Mouse (Mus musculus) hindbrain, postnatal 0 days (tissue): Measurements from ENCODE around the gene Grk6. TPM values are rescaled to one million over a fixed set of nuclear protein-coding genes. Genes with fewer than 3 reads are reported as not detected.

Source experiments
- ATAC-seq: fragments of 200-750 bp; cut with Nextera tagmentation; 2 replicates; pipeline ENCODE4 v1.8.0; 2017; ENCODE audit warnings: mild to moderate bottlenecking, moderate TSS enrichment, moderate library complexity
- DNase-seq: peaks from one replicate; pipeline ENCODE4 v3.0.0-alpha.2; 2015; ENCODE audit warnings: low spot score
- H3K27ac ChIP-seq: fragments of 300-500 bp; sonication (generic); 2 replicates; pipeline ENCODE4 v1.5.1; 2014; ENCODE audit warnings: mild to moderate bottlenecking
- H3K27me3 ChIP-seq: fragments of 300-500 bp; sonication (generic); 2 replicates; pipeline ENCODE4 v1.6.1; 2014; ENCODE audit warnings: low read length, mixed read lengths; ENCODE audit not compliant: insufficient read depth
- H3K36me3 ChIP-seq: fragments of 300-500 bp; sonication (generic); 2 replicates; pipeline ENCODE4 v1.6.1; 2014; ENCODE audit warnings: low read length, mixed read lengths; ENCODE audit not compliant: insufficient read depth
- H3K4me1 ChIP-seq: fragments of 300-500 bp; sonication (generic); 2 replicates; pipeline ENCODE4 v1.6.1; 2014; ENCODE audit warnings: antibody characterized with exemption, low read length, mixed read lengths; ENCODE audit not compliant: insufficient read depth
- H3K4me2 ChIP-seq: fragments of 300-500 bp; sonication (generic); 2 replicates; pipeline ENCODE4 v1.6.1; 2014; ENCODE audit warnings: low read depth, mild to moderate bottlenecking, low read length, moderate library complexity, mixed read lengths
- H3K4me3 ChIP-seq: fragments of 300-500 bp; sonication (generic); 2 replicates; pipeline ENCODE4 v1.5.1; 2014; ENCODE audit warnings: low read length
- H3K9ac ChIP-seq: fragments of 300-500 bp; sonication (generic); replicated peaks from 2 replicates; pipeline ENCODE4 v1.6.1; 2014; ENCODE audit warnings: mild to moderate bottlenecking, low read length, moderate library complexity, mixed read lengths
- H3K9me3 ChIP-seq: fragments of 300-500 bp; sonication (generic); 2 replicates; pipeline ENCODE4 v1.6.1; 2016; ENCODE audit warnings: low read length, mixed read lengths
- CTCF ChIP-seq: IDR thresholded peaks from 2 replicates; pipeline ENCODE4 v1.5.1; 2016; ENCODE audit warnings: antibody characterized with exemption, control low read depth, low read depth
- WGBS: fragments of 180-500 bp; shearing (Covaris S2); extraction: QIAGEN DNeasy Blood & Tissue Kit; methylation state at CpG from one replicate; pipeline ENCODE4 v1.1.7; 2014; 5-methylcytosine and 5-hydroxymethylcytosine counted together
- polyA plus RNA-seq: library from polyadenylated mRNA; unstranded; fragments of >200 nt; fragmentation: Nextera tagmentation; extraction: Ambion mirVana; gene quantifications from 2 replicates; pipeline ENCODE4 v1.2.1, GENCODE M21; 2015
- total RNA-seq: library from RNA; depleted of rRNA; stranded (reverse); fragments of >200 nt; gene quantifications from 2 replicates; pipeline ENCODE4 v1.2.3, GENCODE M21; 2014

The Grk6 gene
- total and polyA plus RNA-seq, 2 experiments from 2014 or later = 34.7 to 72.2 TPM

DNA sequence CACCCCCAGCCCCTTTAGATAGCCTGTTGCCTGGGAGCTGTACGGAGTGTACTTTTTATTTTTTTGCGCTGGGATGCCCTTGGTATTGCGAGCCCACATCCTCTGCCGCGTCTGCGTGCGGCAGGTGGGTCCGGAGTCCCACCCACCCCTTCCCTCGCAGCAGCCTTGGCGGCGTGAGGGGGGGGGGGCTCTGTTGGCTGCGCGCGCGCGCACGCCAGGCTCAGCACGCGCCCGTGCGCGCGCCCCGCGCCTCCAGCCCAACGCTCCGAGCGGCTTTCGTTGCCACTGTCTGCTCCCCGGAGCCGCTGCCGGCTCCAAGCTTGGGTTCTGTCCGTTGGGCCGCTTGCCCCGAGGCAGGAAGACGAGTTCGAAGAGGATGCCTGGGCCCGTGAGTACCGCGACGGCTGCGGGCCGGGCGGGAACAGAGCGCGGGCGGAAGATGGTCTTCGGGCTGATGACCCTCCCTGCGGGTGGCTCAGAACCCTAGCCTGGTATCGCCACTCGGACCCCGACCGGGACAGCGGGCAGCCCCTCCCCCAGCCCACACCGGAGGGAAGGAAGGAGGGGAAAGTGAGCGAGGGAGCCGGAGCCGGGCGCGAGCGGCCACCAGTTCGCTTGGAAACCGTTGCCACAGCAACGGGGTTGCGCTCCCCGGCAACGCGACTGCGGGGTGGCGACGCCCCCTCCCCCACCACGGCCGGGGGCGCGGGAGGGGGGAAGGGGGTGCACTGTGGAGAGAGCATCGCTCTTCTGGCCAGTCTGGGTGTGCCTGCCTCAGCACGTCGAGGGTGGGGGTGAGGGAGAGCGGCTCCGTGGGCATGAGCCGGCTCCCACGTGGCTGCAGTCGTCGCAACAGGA lies 19.4 kb downstream of the Grk6 start, which contains the start of gene Prr7:
Prr7 (plus strand) TSS at position 241 of the 858 bp plus-strand sequence.
- Histone ChIP-seq H3K36me3 (peaks cover 7% of the 10 kb centered on the region; the same call in 1 of the 2 replicates), H3K4me1 (peaks cover 24% of the 10 kb centered on the region), H3K27me3 (no peaks in the 10 kb centered on the region), H3K4me3 (peak within 1 kb of the TSS; percentile 76), H3K9ac (peak within 1 kb of the TSS; percentile 85), H3K9me3 (no peaks in the 10 kb centered on the region), H3K4me2 (peak within 1 kb of the TSS; percentile 63), H3K27ac (peak within 1 kb of the TSS; percentile 94)
- DNase-seq = peak; percentile 91
- WGBS = 2% methylated on average over 69 of the region's 84 CpGs
- TF ChIP-seq CTCF = no peak
- ATAC-seq = peak; percentile 81

GRCm38 (mm10) chr13:55465184-55465583 lies 20.3 kb downstream of the Grk6 start:
- ATAC-seq = peak; percentile 28

GRCm38 (mm10) chr13:55465830-55466440 lies 21.1 kb downstream of the Grk6 start:
- Histone ChIP-seq H3K9ac (peak overlapping the region; percentile 85; the same call in 1 of the 2 replicates), H3K27ac (peak overlapping the region; percentile 94), H3K9me3 (no peaks in the 10 kb centered on the region), H3K36me3 (no peaks in the 10 kb centered on the region), H3K4me1 (peaks cover 29% of the 10 kb centered on the region), H3K4me3 (peak overlapping the region; percentile 76), H3K27me3 (no peaks in the 10 kb centered on the region), H3K4me2 (peak overlapping the region; percentile 63)
- WGBS = 45% methylated on average over 5 of the region's 5 CpGs
- TF ChIP-seq CTCF = no peak
- ATAC-seq (no peak), DNase-seq (no peak)

More at GRCm38 (mm10) chr13:55465184-55465583, 20.3 kb downstream of the Grk6 start:
- WGBS = 3% methylated on average over 3 of the region's 3 CpGs
- peak overlapping the region; percentile 76 for H3K4me3 ChIP-seq
- DNase-seq = peak; percentile 54
- no peaks in the 10 kb centered on the region for H3K9me3 ChIP-seq
- no peak for TF ChIP-seq CTCF
- H3K27ac ChIP-seq = peak overlapping the region; percentile 94
- no peaks in the 10 kb centered on the region for H3K36me3 ChIP-seq
- H3K4me1 ChIP-seq = peaks cover 25% of the 10 kb centered on the region
- H3K9ac ChIP-seq = peak overlapping the region; percentile 85; the same call in 1 of the 2 replicates
- H3K4me2 ChIP-seq = peak overlapping the region; percentile 63
- H3K27me3 ChIP-seq = no peaks in the 10 kb centered on the region

DNA sequence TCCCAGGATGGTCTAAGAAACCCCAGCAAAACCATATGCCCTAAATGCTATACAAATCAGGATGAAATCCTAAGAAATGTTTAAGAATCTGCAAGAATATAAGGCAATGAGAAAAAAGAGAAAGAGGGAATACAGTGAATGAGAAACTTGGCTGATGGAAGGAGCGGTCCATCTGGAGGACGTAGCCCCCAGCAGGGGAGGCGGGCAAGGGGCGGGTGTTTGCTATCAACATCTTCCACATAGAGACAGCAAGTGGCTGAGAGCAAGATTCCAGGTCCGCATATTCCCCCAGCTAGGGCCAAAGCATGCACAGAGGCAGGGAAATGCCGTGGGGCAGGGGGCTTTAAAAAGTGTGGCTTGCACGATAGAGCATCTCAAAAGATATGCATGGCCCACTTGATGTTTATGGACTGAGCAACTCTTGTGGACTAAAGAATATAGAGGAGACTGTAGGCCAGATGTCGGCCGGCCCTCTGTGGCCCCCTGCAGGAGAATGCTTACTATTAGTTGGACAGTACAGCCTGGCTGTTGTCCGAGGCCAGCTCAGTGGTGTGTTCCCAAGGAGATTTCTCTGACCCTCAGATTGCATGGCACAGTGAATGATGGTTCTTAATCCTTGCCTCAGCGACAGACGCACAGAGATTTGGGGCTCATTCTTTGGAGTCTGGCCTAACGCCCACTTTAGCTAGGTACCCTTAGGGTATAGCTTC lies 24.1 kb downstream of the Grk6 start:
- no peak overlapping the region for H3K9ac ChIP-seq
- H3K4me3 ChIP-seq = no peak overlapping the region
- H3K27ac ChIP-seq = peak overlapping the region; percentile 89; the same call in 1 of the 2 replicates
- WGBS = 25% methylated on average over 13 of the region's 13 CpGs
- H3K4me2 ChIP-seq = 0 out of 2 replicates have a peak overlapping the region, but pooled peaks have one; percentile 3
- peak; percentile 64 for TF ChIP-seq CTCF
- peak; percentile 74 for DNase-seq
- H3K4me1 ChIP-seq = peaks cover 31% of the 10 kb centered on the region
- no peaks in the 10 kb centered on the region for H3K9me3 ChIP-seq
- no peaks in the 10 kb centered on the region for H3K27me3 ChIP-seq
- H3K36me3 ChIP-seq = no peaks in the 10 kb centered on the region; the same call in 1 of the 2 replicates
- ATAC-seq = no peak

GRCm38 (mm10) chr13:55470372-55470771 lies 25.5 kb downstream of the Grk6 start:
- Histone ChIP-seq H3K9me3 (no peaks in the 10 kb centered on the region), H3K27me3 (no peaks in the 10 kb centered on the region), H3K4me1 (peaks cover 35% of the 10 kb centered on the region), H3K9ac (peak overlapping the region; percentile 75; the same call in 1 of the 2 replicates), H3K4me3 (no peak overlapping the region), H3K27ac (peak overlapping the region; percentile 89), H3K4me2 (peak overlapping the region; percentile 99; the same call in 1 of the 2 replicates), H3K36me3 (no peaks in the 10 kb centered on the region; the same call in 1 of the 2 replicates)
- DNase-seq (peak; percentile 82), ATAC-seq (peak; percentile 19)
- no peak for TF ChIP-seq CTCF
- 15% methylated on average over 9 of the region's 9 CpGs for WGBS

DNA sequence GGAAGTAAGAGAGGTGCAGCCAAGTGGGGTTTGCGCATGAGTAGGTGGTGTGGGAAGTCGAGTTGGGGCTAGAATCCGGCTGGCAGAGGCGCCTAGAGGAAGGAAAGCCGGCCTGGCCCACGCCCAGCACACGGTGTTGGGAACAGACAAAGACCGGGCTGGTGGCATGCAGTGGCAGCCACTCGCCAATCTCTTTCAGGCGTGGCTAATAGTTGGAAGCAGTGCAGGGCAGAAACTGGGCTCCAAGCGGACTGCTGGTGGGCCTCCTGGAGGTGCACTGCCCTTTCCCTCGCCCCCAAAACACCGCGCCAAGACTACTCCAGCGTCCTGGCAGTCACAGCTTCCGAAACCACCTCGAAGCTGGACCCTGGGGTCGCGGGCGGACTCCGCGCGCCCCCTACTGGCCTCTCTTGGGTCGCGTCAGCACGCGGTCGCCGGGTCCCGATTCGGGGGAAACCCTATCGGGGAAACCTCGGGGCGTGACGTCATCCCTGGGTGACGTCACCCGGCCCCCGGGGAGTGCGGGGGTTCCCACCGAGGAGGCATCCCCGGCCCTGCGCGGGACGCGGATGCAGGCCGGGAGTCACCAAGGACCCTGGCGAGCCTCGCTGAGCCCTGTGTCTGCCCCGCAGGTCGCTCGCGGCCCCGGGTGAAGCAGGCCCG lies 26.4 kb downstream of the Grk6 start:
- Histone ChIP-seq H3K9me3 (no peaks in the 10 kb centered on the region), H3K4me2 (peak overlapping the region; percentile 99), H3K4me3 (peak overlapping the region; percentile 53), H3K27me3 (no peaks in the 10 kb centered on the region), H3K36me3 (peaks cover 8% of the 10 kb centered on the region), H3K4me1 (peaks cover 26% of the 10 kb centered on the region), H3K27ac (peak overlapping the region; percentile 89), H3K9ac (peak overlapping the region; percentile 75)
- under 1% methylated on average over 53 of the region's 54 CpGs for WGBS
- ATAC-seq (peak; percentile 77), DNase-seq (peak; percentile 93)
- peak; percentile 94 for TF ChIP-seq CTCF
